Mouse (Mus musculus) left cerebral cortex, postnatal 4 days (tissue): ENCODE measurements at regions not wholly inside any gene's neighbourhood (a gene's known extent, or its start where the extent isn't known, plus 50 kb on each side); places are given as distances from the start of the nearest gene placed in this dataset.
"Not testable (repeated sequence)": the region's sequence is repeated elsewhere in the genome, so short reads cannot be mapped to it uniquely, and the experiment has no call there.

Experiments
- DNase-seq: peaks from one replicate; pipeline ENCODE4 v3.0.0-alpha.2; 2022
- intact Hi-C: fragments of 180-260 bp; cut with DNase I; formaldehyde crosslinking; loops from one replicate; pipeline ENCODE4 v1.15.1; 2025

DNA sequence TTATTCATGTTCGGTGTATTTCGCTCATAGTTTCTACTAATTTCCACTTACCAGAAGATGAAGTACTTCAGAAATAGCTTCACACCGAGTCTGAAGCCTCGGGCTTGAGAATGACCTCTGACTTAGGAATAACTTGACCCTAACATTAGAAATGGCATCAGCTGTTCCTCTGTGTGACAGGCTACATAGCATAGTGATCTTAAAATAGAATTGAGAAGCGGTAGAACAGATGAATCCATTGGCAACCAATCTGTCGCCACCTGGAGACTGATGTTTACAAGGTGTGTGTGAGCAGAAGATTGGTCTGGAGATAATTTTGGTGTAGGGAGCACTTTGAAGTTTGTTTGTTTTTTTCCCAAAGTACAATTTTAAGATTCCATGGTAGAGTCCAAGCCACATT, 60.9 kb upstream of the Ahi1 start:
- intact Hi-C loops: no loop called here
- DNase-seq: no peak

- DNase-seq: no peak
- intact Hi-C loops: no loop called here
These were observed 68.7 kb upstream of the Ahi1 start for GRCm38 (mm10) chr10:20883618-20884017.

GRCm38 (mm10) chr10:20882599-20882998, 69.7 kb upstream of the Ahi1 start:
- intact Hi-C loops: no loop called here
- DNase-seq: no peak

DNA sequence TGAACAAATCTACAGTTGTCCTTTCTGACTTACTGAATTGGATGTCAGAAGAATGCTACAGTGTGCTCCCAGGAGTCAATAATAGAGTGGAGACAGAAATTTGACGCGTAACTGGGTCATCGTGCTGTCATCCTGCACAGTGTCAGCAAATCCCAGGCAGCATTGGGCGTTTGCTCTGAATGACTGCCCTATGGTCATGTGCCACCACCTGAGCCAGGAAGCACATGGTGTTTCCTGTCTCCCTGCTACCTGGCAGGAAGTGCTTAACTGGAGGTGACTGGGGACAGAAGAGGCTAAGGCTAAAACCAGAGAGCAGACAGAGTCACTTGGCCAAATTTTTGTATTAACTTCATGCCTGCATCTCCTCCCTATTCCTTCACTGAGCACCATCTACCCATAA, 72.1 kb upstream of the Ahi1 start:
- DNase-seq: no peak
- intact Hi-C loops: no loop called here

DNA sequence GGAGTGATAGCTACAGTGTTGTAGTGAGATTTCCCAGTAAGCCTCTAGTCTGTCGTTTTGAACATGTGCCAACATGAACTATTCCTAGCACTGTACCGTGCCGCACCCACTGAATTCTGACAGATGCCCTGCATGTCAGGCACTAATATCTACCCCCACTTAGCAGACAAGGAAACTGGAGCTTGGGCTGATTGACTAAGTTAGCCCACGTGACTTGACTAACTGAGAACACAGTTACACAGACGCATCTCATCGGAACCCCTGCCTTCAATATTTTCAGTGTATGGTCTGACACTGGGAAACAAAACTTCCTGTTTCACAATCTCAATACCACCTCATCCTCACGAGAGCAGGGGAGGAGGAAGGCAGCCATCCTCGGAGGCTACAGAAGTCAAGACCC, 72.9 kb upstream of the Ahi1 start:
- intact Hi-C loops: no loop called here
- DNase-seq: no peak

- intact Hi-C loops: no loop called here
- DNase-seq: no peak
These were observed 85.3 kb upstream of the Ahi1 start for GRCm38 (mm10) chr10:20867076-20867475.

- no peak for DNase-seq
- intact Hi-C loops: no loop called here
These were observed 87.3 kb upstream of the Ahi1 start for GRCm38 (mm10) chr10:20865031-20865430.

DNA sequence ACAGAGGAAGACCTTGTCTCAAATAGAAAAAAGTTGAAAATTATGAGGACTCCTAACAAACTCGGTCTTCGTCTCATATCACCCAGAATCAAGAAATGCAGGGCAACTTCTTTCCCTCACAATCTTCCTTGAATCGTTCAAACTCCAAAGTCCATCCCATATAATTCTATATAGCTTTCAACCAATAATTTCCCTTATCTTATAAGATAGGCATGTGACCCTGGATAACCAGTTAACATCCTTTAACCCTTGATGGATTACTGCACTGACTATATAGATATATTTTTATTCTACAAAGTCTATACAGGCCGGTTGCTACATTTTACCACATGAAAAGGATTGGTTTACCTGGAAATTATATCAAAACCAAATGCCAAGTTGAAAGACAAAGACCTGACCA, 94.9 kb upstream of the Ahi1 start:
- no peak for DNase-seq
- intact Hi-C loops: no loop called here

DNA sequence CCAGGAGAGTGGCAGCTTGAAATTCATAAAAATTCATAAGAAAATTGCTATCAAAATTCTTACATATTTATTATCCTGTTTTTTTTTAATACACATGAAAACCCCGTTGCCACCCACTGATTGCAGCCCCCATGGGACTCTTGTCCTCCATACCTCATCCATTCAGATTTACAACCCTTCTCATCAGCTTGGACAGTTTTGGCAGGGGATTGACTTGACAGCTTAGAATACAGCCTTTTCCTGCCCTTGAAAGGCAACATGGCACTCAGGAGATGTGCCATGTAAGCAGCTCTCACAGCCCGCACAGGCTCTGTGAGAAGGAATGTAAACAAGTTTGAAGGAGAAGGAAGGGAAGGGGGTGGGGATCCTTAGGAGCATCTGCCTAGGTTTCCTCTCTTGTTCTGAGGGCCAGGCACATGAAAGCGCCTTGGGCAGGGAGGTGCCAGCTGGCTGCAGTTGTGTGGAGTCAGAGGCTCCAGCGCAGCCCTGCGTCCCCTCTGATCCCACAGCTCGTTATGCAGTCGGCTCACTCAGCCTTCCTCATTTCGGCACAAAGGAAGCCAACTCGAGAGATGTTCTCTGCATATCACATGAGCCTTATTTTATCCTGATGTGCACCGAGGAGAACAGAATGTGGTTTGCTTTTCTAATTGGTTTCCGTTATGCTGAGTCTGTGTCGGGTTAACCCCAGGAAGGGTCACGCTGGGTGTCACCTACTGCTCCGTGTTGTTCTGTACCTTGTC, 97.6 kb upstream of the Ahi1 start:
- intact Hi-C loops: no loop called here
- peak; percentile 48 for DNase-seq

DNA sequence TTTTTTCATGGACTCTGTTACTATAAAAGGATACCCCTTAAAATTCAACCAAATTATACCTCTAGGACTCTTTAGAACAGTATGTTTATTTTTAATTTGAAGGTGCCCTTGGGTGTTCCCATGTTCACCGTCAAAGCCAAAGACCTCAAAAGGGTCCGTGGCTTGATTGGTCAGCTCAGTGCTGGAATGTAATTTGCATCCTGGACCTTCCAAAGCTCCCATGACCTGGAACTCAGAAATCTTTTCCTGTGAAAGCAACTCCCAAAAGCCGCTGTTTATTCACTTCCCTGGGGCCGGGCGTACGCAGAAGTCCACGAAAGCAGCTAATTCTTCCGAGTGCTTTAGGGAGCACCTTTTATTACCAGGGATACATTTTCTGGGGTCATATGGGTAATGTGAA, 105.1 kb upstream of the Ahi1 start:
- intact Hi-C loops: no loop called here
- DNase-seq: no peak

DNA sequence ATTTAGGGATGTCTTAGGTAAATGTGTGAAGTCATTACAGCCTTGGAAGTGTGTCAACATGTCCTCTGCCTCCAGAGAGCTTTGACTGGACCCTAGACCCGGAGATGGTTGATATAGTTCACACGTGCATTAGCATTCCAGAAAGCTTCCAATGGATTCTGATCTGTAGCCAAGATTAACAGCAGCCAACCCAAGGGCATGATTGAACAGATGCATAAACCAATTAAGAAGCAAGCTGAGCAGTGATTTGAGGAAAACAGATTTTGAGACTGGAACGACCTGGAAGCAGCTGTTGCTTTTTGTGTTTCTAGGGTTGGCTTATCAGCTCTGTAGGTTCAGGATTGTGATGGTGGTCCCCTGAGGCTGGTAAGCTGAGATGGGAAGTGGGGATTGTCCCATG, 109.1 kb upstream of the Ahi1 start:
- DNase-seq: no peak
- intact Hi-C loops: no loop called here

GRCm38 (mm10) chr10:20842131-20842530, 110.2 kb upstream of the Ahi1 start:
- DNase-seq: no peak
- intact Hi-C loops: no loop called here

DNA sequence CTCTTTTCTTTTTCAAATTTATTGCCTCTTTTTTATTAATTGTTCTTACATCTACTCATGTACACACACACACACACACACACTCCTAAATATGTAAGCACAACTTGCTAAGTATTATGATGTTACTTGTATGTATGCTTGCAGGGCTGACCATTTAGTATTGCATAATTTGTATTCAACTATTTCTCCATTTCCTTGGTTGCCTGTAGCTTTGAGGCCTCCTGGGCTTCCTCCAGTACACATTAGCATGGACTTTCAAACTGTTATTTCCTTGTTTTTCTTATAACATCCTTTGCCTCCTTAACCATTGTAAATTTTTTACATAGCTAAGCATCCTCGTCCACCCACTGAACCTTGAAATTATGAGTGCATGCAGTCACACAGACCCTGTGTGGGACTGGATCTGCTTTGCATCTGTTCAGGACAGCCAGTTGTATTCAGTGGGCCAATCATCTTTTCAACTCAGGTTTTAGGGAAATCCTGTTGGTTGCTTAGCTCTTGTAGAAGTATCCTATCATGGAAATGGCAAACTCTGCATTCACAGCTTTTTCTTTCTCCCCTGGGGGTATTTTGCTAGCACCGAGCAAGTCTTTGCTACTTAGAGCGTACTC, 110.8 kb upstream of the Ahi1 start:
- no peak for DNase-seq
- intact Hi-C loops: no loop called here

- no peak for DNase-seq
- intact Hi-C loops: no loop called here
These were observed 113.5 kb upstream of the Ahi1 start for GRCm38 (mm10) chr10:20838685-20839425.

DNA sequence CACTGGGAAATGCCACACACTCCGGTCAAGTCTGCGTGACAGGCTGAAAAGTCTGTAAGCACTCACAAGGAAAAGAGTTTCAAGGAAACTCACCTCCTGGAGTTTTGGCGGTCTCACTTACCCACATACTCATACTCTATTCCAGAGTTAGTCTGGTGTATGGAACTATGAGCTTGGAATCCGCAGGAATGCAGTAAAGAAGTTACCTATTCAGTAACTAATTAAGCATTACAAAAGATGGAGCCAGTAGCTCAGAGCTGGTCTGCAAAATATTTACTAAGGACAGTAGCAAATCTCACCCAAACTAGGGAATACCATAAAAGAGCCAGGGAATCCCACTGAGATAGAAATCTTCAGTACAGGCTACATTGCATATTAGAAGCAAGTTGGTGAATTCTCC, 111.9 kb upstream of the Pde7b start:
- intact Hi-C loops, DNase-seq: not testable (repeated sequence)

- no peak for DNase-seq
- intact Hi-C loops: no loop called here
These were observed 110.1 kb upstream of the Pde7b start for GRCm38 (mm10) chr10:20834806-20835575.

DNA sequence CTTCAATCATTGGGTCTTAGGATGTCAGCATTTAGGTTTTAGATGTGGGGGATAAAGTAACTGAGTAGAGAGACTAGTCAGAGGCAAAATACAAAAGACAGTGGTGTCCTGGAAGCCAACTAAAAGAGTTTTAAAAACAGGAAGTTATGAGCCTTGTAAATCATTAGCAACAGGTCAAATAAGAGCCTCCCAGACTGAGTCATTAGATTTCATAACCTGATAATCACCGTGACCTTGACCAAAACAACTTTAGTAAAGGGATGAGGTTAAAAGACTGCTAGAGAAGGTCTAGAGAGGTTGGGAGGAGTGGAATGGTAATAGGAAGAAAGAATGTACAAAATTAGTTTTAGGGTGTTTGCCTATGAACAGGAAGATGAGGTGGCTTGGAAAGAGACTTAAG, 103.4 kb upstream of the Pde7b start:
- DNase-seq: no peak
- intact Hi-C loops: no loop called here

GRCm38 (mm10) chr10:20827473-20827872, 102.6 kb upstream of the Pde7b start:
- intact Hi-C loops: no loop called here
- DNase-seq: no peak

DNA sequence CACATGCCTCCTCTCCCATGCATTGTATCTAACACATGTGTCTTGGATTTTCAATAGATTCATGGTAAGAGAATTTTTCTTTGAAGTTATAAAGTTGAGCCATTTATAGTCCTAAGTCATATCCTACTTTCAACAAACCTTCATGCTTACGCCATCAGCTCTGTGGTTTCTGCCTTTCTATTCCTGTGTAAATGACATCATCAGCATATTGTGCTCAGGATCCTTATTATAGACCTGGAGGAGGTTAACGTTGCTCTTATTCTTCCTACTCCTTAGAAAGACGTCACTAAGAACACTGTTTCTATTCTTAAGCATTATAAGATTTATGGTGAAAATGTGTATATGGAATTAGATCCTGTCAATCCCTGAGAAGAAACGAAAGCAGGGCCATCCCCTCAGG, 93.7 kb upstream of the Pde7b start:
- no peak for DNase-seq
- intact Hi-C loops: no loop called here

- intact Hi-C loops: no loop called here
- DNase-seq: no peak
These were observed 74.9 kb upstream of the Pde7b start for GRCm38 (mm10) chr10:20799792-20800191.

- intact Hi-C loops: no loop called here
- DNase-seq: no peak
These were observed 73.5 kb upstream of the Pde7b start for GRCm38 (mm10) chr10:20798400-20798799.
